Mouse (Mus musculus): ENCODE data around the gene Tns2. TPM values are rescaled to one million over a fixed set of nuclear protein-coding genes. Genes with fewer than 3 reads are reported as not detected.
A peak's percentile ranks its signal among the peaks of the same experiment; 100 is the strongest.
"Not testable (repeated sequence)": the region's sequence is repeated elsewhere in the genome, so short reads cannot be mapped to it uniquely, and the experiment has no call there.

Tns2 gene
- total RNA-seq (2021) = 10 to 100 TPM; 16.0 to 21.8 TPM
- long read RNA-seq, experiment 1, full-length matches to known transcripts = 6 of 12 reads
- long read RNA-seq, experiment 1, partial matches to known transcripts = 4 of 12 reads
- long read RNA-seq, experiment 1, other reads (novel, unspliced or antisense) = 2 of 12 reads
- long read RNA-seq, experiment 2, partial matches to known transcripts = 2 of 4 reads
- long read RNA-seq, experiment 2, other reads (novel, unspliced or antisense) = 2 of 4 reads

DNA sequence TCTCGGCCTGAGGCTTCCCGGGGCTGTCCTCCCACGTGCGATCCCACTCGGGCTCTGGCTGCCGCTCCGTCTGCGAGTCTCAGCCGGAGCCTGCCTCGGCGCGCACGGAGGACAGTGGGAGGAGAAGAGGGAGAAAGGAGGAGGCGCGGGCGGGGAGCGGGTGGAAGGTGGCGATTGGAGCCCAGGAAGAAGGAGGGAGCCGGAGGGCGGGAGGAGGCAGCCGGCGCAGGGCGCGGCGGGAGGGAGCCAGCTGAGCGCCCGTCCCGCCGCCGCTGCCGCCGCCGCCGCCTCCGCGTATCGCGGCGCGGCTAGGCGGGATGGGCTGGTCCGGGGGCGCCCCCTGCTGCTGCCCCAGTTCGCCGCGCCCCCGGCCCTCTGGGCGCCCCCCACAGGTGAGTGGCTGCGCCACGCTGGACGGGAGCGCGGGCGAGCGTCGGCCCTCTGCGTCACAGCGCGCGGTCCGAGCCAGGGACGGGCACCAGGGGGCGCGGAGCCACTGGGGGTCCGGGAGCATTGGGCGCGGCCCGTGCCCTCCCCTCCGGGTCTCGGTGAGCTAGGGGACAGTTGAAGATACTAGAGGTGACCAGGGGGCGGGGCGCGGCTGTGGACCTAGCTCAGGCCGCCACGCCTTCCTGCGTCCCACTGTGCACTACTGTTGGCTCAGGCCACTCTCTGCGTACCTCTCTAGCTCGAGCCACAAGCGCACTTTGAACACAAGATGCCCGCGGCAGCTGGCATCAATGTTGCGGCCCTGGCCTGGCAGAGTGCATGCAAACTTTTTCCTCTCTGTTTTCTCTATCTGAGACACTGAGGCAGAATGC is at the start of gene Tns2:
Gene Tns2 (plus strand): TSS at position 253 of the 821 bp plus-strand sequence.
- peak; percentile 70 to 79 for DNase-seq (ENCODE audit: low spot score in 2 of 2)

- DNase-seq (ENCODE audit: low spot score in 2 of 2) = peak; percentile 61 to 68
These were observed 48.1 kb upstream of the Tns2 start for GRCm38 (mm10) chr15:102051920-102052683.

GRCm38 (mm10) chr15:102056495-102057174 is 43.6 kb upstream of the Tns2 start:
- no peak for DNase-seq (ENCODE audit: low spot score in 2 of 2)

- DNase-seq (ENCODE audit: low spot score in 2 of 2) = peak; percentile 92 to 97
These were observed 34.4 kb upstream of the Tns2 start for GRCm38 (mm10) chr15:102065661-102066325.

DNA sequence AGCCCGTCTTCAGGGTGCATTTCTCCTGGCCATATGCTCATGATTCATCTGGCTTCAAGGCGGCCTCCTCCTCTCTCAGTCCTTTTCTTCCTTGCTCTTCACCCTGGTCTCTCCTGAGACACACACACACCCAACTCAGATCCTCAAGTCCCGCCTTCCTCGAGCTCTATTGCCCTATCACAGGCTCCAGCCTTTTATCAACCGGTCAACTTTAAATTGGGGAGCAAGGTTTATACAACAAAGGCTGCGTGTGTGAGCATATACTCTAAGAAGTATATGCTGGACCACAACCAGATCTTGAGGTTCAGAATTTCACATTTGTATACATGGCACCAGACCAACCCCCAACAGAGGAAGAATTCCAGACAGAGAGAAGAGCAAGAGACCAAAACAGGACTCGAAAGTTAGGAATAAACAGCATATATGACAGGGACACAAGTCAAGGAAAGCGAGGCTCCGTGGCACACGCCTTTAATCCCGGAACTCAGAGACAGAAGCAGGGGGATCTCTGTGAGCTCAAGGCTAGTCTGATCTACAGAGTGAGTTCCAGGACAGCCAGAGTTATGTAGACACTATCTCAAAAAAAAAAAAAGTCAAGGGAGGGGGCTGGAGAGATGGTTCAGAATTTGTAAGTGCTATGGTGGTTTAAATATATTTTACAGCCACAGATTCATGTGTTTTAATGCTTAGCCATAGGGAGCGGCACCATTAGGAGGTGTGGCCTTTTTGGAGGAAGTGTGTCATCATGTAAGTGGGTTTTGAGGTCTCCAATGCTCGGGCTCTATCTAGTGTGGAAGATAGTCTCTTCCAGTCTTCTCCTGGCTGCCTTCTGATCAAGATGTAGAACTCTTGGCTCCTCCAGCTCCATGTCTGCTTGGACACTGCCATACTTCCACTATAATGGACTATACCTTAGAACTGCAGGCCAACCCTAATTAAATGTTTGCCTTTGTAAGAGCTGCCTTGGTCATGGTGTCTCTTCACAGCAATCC is 29.4 kb upstream of the Tns2 start:
- DNase-seq (ENCODE audit: low spot score in 2 of 2) = no peak

DNA sequence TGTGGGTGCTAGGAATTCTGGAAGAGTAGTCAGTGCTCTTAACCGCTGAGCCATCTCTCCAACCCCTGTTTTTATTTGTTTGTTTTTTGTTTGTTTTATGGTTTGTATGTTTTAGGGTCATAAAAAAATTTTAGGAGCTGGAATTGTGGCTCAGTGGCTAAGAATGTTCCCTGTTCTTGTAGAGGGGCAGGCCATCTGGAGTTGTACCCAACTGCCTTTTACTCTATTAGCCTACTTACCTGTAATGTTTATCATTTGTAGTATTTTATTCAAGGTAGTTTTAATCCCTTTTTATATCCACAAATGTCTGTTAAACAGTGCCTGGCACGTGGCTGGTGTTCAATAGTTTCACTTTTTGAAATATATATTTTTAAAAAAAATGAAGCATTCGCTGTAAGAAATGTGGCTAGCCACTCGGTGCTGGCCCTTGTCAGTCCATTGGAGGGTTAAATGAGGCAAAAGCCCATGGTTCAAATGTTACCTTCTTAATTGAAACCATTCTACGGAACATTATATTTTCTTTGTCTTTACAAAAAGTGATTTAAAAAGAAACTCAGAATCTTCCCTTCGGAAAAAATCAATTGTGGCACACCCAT is 27.2 kb upstream of the Tns2 start:
- no peak for DNase-seq (ENCODE audit: low spot score in 2 of 2)

DNA sequence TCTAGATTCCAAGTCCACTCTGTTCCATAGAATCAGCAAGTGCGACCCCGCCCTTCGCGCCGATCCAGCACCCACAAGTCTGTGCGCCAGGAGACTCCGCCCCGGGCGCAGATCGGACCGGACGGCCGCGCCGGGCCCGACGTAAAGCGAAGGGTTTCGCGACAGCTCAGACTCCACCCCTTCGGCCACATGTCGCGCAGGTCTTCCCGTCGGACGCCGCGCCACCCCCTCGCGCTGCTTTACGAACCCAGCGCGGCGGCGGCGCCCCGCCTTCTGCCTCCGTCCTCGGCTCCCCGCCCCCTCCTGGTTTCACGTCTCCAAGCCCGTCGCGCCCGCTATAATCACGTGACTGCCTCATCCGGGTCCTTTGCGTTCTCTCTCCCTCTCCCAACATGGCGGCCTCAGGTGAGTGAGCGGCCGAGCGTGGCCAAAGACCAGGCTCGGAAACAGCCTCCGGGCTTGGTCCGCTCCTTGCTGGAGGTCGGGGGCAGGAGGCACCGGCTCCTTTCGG is 26.6 kb upstream of the Tns2 start, which contains the start of gene Eif4b:
Gene Eif4b (plus strand): TSS at position 215 of the 511 bp plus-strand sequence.
- DNase-seq (ENCODE audit: low spot score in 2 of 2) = peak; percentile 99

- DNase-seq (ENCODE audit: low spot score in 2 of 2) = peak; percentile 55 to 71
These were observed 26.0 kb upstream of the Tns2 start for GRCm38 (mm10) chr15:102074070-102074731.

DNA sequence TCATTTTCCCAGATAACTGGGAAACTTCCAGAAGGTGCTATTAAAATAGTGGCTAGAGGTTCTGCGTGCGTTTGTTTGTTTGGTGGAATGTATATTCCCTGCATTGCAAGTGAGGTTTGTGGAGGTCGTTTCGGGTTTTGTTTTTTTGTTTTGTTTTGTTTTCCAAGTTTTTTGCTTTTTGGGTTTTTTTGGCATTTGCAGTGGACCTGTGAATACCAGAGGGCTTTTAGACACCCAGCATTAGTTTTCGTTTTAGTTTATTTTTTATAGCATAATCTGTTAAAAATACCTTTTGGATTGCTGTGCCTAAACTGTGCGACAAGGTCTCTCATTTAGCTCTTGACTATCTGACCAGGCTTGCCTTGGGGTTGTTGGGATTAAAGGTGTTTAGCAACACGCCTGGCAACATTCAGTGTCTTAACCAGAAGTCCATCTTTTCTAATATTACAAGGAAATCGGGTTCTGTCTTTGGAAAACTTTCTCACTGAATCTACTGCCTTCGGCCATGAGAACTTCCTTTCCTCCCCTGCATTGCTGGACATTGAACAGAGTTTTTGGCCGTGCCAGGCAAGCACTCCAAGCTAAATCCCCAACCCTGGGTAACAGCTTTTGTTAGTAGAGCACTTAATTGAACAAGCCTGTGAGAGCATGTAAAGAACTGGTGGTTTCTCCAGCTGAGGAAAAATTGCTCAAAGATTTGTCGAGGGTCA is 25.2 kb upstream of the Tns2 start:
- DNase-seq (ENCODE audit: low spot score in 2 of 2) = no peak

GRCm38 (mm10) chr15:102077111-102077677 is 23.0 kb upstream of the Tns2 start:
- DNase-seq (ENCODE audit: low spot score in 2 of 2) = no peak

GRCm38 (mm10) chr15:102079221-102079620 is 21.0 kb upstream of the Tns2 start:
- no peak for DNase-seq (ENCODE audit: low spot score in 2 of 2)

GRCm38 (mm10) chr15:102079924-102080323 is 20.3 kb upstream of the Tns2 start:
- not testable (repeated sequence) for DNase-seq (ENCODE audit: low spot score in 2 of 2)

GRCm38 (mm10) chr15:102080429-102080828 is 19.8 kb upstream of the Tns2 start:
- DNase-seq (ENCODE audit: low spot score in 2 of 2) = no peak

DNA sequence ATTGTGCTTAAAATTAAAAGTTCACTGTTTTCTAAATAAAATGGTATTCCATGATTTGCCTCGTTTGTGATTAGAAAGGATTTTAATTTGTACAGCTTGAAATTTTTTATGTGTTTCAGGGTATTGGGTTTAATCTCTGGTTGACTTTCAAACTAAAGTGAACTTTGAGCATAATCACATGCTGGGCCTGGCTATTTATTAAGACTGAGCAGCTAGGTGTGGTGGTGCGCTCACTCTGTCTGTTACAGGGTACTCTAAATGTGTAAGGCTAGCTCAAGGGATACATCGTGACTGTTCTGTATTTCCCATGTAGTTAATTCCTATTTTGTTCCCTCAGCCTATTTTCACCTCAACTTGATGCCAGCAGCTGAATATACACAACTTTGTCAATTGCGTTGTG is 18.1 kb upstream of the Tns2 start:
- DNase-seq (ENCODE audit: low spot score in 2 of 2) = no peak

GRCm38 (mm10) chr15:102083028-102083427 is 17.2 kb upstream of the Tns2 start:
- DNase-seq (ENCODE audit: low spot score in 2 of 2) = no peak

DNA sequence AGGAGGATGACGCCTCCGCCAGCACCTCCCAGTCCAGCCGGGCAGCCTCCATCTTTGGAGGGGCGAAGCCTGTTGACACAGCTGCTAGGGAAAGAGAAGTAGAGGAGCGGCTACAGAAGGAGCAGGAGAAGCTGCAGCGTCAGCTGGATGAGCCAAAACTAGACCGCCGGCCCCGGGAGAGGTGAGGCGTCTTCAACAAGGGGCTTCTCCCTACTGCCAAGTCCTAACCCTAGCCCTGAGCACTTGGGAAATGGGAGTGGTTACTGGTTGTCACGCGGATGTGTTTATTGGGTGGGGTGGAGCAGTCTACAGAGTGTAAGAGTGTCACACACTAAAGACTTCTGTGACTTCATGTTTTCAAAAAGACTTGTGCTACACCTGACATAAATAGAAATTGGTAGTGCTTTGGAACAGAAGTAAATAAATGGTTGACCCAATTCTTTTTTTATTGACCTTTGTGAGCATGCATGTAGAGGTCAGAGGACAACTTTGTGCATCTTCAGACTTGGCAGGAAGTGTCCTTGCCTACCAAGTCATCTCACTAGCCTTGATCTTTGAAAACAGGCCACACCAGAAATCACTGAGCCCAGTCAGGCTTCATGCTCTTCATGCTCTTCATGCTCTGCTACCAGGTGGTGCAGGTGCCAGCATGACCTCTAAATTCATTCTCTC is 10.2 kb upstream of the Tns2 start:
- DNase-seq (ENCODE audit: low spot score in 2 of 2) = no peak

All from left cerebral cortex, adult 18-20 months (tissue).